Mouse (Mus musculus) liver, embryonic 14.5 days (tissue): ENCODE measurements around the gene Sars2. TPM values are rescaled to one million over a fixed set of nuclear protein-coding genes. Genes with fewer than 3 reads are reported as not detected.

Experiments
- ATAC-seq: fragments of 200-750 bp; cut with Nextera tagmentation; 2 replicates; pipeline ENCODE4 v1.8.0; 2017; ENCODE audit warnings: moderate number of reproducible peaks, mild to moderate bottlenecking, moderate library complexity; ENCODE audit not compliant: insufficient read depth
- DNase-seq, 3 experiments: peaks; one replicate each; pipeline ENCODE4 v3.0.0-alpha.2; 2012 to 2013; ENCODE audit warnings: low read depth in 3 of 3, low spot score in 3 of 3
- H3K27ac ChIP-seq: fragments of 300-500 bp; sonication (generic); 2 replicates; pipeline ENCODE4 v1.5.1; 2014; ENCODE audit warnings: moderate library complexity, mild to moderate bottlenecking, control low read depth, inconsistent platforms
- H3K27me3 ChIP-seq: fragments of 300-500 bp; sonication (generic); 2 replicates; pipeline ENCODE4 v1.6.1; 2014; ENCODE audit warnings: mild to moderate bottlenecking, low read length, moderate library complexity; ENCODE audit not compliant: control insufficient read depth, insufficient read depth
- H3K36me3 ChIP-seq: fragments of 300-500 bp; sonication (generic); replicated peaks from 2 replicates; pipeline ENCODE4 v1.6.1; 2014; ENCODE audit warnings: low read depth; ENCODE audit not compliant: control insufficient read depth, insufficient read depth
- H3K4me1 ChIP-seq, 2 experiments: fragments of 200-500 bp in 1 of 2; fragments of 300-500 bp in 1 of 2; sonication (generic) in 1 of 2; replicated peaks; 2 replicates each; pipeline ENCODE4 v1.6.1; 2012 to 2014; ENCODE audit warnings: antibody characterized with exemption in 1 of 2, inconsistent platforms in 1 of 2, low read length in 1 of 2; ENCODE audit not compliant: control insufficient read depth in 2 of 2, insufficient read depth in 2 of 2
- H3K4me2 ChIP-seq: fragments of 300-500 bp; sonication (generic); 2 replicates; pipeline ENCODE4 v1.6.1; 2014; ENCODE audit warnings: low read depth, mild to moderate bottlenecking, control low read depth, moderate library complexity
- H3K4me3 ChIP-seq, 2 experiments: fragments of 200-500 bp in 1 of 2; fragments of 300-500 bp in 1 of 2; sonication (generic) in 1 of 2; 2 replicates each; pipeline ENCODE4 v1.5.1; 2012 to 2014; ENCODE audit warnings: low read depth in 2 of 2, low read length in 2 of 2, mild to moderate bottlenecking in 2 of 2, control low read depth in 1 of 2, inconsistent platforms in 1 of 2, moderate library complexity in 1 of 2; ENCODE audit not compliant: insufficient read depth in 1 of 2
- H3K9ac ChIP-seq: fragments of 300-500 bp; sonication (generic); replicated peaks from 2 replicates; pipeline ENCODE4 v1.6.1; 2014; ENCODE audit warnings: mild to moderate bottlenecking, control low read depth, moderate library complexity
- H3K9me3 ChIP-seq: fragments of 300-500 bp; sonication (generic); 2 replicates; pipeline ENCODE4 v1.6.1; 2016; ENCODE audit warnings: low read length, mixed read lengths; ENCODE audit not compliant: control insufficient read depth
- CTCF ChIP-seq: IDR thresholded peaks from 2 replicates; pipeline ENCODE4 v1.5.1; 2016; ENCODE audit warnings: antibody characterized with exemption, low read depth, control low read depth
- EP300 ChIP-seq: IDR thresholded peaks from 2 replicates; pipeline ENCODE4 v1.6.1; 2016; ENCODE audit warnings: antibody characterized with exemption, low read depth
- WGBS: fragments of 180-500 bp; shearing (Covaris S2); extraction: QIAGEN DNeasy Blood & Tissue Kit; methylation state at CpG from one replicate; pipeline ENCODE4 v1.1.7; 2014; ENCODE audit not compliant: insufficient replicate concordance; 5-methylcytosine and 5-hydroxymethylcytosine counted together
- polyA plus RNA-seq, 2 experiments: library from polyadenylated mRNA; depleted of rRNA in 1 of 2; stranded (reverse) in 1 of 2; unstranded in 1 of 2; fragments of >200 nt; fragmentation: Nextera tagmentation in 1 of 2; extraction: Ambion mirVana in 1 of 2; gene quantifications; 2 replicates each; pipeline versions ENCODE4 v1.2.1 to v1.2.3; 2012 to 2014

Gene Sars2
- polyA plus RNA-seq, 2 experiments, result 9.3 to 11.4 TPM

DNA sequence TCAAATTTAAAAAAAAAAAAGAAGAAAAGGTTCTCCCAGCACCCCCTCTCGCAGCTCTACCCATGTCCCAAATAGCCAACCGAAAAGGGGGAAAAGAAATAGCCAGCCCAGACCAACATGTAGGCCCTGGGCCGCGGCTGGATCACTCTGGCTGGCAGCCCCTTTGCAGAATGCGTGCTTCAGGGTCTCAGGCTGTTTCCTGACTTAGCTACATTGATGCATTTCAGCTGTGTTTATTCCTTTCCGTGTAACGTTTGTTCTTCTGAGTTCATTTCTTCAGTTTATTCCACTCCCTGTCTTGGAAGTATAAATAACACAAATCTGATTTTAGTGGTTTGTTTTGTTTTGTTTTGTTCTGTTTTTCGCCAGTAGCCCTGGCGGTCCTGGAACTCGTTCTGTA is 24.1 kb upstream of the Sars2 start:
- TF ChIP-seq EP300 (no peak), CTCF (no peak)
- no peak overlapping the region for H3K4me3 ChIP-seq
- H3K4me2 ChIP-seq, result no peak overlapping the region
- DNase-seq (no peak), ATAC-seq (no peak)
- no peak overlapping the region for H3K9ac ChIP-seq
- 70% methylated on average over 10 of the region's 10 CpGs for WGBS
- no peak overlapping the region for H3K27ac ChIP-seq
- H3K36me3 ChIP-seq, result no peaks in the 10 kb centered on the region
- no peaks in the 10 kb centered on the region; the same call in 1 of the 2 replicates for H3K27me3 ChIP-seq
- H3K9me3 ChIP-seq, result no peaks in the 10 kb centered on the region
- H3K4me1 ChIP-seq, result no peaks in the 10 kb centered on the region

DNA sequence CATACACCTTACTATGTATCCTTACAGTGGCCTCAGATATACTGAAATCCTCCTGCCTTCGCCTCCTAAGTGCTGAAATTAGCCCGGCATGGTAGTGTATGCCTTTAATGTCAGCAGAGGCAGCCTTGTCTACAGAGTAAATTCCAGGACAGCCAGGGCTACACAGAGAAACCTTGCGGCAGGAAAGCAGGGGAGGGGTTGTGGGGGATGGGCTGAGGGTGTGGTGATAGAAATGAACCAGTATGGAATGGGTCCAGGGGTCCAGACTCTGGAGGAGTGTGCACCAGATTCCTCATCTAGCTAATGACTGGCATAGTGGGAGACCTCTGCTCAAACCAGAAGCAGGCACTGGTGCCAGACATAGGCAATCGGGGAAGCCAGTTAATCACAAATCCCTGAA is 22.6 kb upstream of the Sars2 start:
- DNase-seq (no peak), ATAC-seq (no peak)
- H3K4me1 ChIP-seq, result no peaks in the 10 kb centered on the region
- H3K9me3 ChIP-seq, result no peaks in the 10 kb centered on the region
- TF ChIP-seq CTCF (no peak), EP300 (no peak)
- H3K4me2 ChIP-seq, result no peak overlapping the region
- H3K27me3 ChIP-seq, result no peaks in the 10 kb centered on the region; the same call in 1 of the 2 replicates
- no peak overlapping the region for H3K27ac ChIP-seq
- H3K9ac ChIP-seq, result no peak overlapping the region
- H3K36me3 ChIP-seq, result no peaks in the 10 kb centered on the region
- no peak overlapping the region for H3K4me3 ChIP-seq
- 40% methylated on average over 4 of the region's 4 CpGs for WGBS

- no peak for ATAC-seq
- Histone ChIP-seq H3K9me3 (no peaks in the 10 kb centered on the region), H3K27me3 (no peaks in the 10 kb centered on the region; the same call in 1 of the 2 replicates), H3K4me1 (no peaks in the 10 kb centered on the region), H3K27ac (no peak overlapping the region), H3K36me3 (no peaks in the 10 kb centered on the region), H3K9ac (no peak overlapping the region), H3K4me3 (no peak overlapping the region), H3K4me2 (no peak overlapping the region)
- DNase-seq, result no peak
- WGBS, result 56% methylated on average over 2 of the region's 2 CpGs
- TF ChIP-seq EP300 (no peak), CTCF (no peak)
These were observed 22.1 kb upstream of the Sars2 start for GRCm38 (mm10) chr7:28719650-28720049.

GRCm38 (mm10) chr7:28720753-28721537 is 20.8 kb upstream of the Sars2 start:
- H3K9me3 ChIP-seq, result no peaks in the 10 kb centered on the region
- H3K4me3 ChIP-seq, result no peak overlapping the region
- no peak overlapping the region for H3K4me2 ChIP-seq
- H3K36me3 ChIP-seq, result no peaks in the 10 kb centered on the region
- no peak for TF ChIP-seq CTCF
- TF ChIP-seq EP300, result no peak
- no peak overlapping the region for H3K27ac ChIP-seq
- no peaks in the 10 kb centered on the region for H3K4me1 ChIP-seq
- ATAC-seq (no peak), DNase-seq (no peak)
- H3K9ac ChIP-seq, result no peak overlapping the region
- H3K27me3 ChIP-seq, result no peaks in the 10 kb centered on the region; the same call in 1 of the 2 replicates
- 53% methylated on average over 3 of the region's 3 CpGs for WGBS

DNA sequence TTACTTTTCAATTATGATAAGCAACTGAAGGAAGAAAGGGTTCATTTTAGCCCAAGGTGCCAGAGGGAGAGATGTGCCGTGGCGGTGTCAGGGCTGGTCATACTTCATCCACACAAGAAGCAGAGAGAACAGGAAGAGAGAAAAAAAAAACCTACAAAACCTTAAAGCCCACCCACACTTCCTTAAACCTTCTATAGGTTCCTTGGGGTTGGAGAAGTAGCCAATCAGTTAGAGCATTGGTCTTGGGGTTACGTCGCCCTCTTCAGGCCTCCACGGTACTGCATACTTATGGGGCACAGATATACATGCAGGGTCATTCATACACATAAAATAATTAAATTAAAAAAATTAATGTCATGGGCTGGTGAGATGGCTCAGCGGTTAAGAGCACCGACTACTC is 19.7 kb upstream of the Sars2 start:
- H3K9ac ChIP-seq, result no peak overlapping the region
- H3K4me1 ChIP-seq, result no peaks in the 10 kb centered on the region
- H3K9me3 ChIP-seq, result no peaks in the 10 kb centered on the region
- ATAC-seq (no peak), DNase-seq (no peak)
- TF ChIP-seq EP300 (no peak), CTCF (peak; percentile 43; the same call in 1 of the 2 replicates)
- no peak overlapping the region for H3K4me3 ChIP-seq
- WGBS, result 81% methylated on average over 7 of the region's 7 CpGs
- H3K27ac ChIP-seq, result no peak overlapping the region
- H3K36me3 ChIP-seq, result no peaks in the 10 kb centered on the region
- H3K27me3 ChIP-seq, result no peaks in the 10 kb centered on the region
- H3K4me2 ChIP-seq, result no peak overlapping the region
